Mouse (Mus musculus) ovary, adult 10 weeks (tissue): Measurements from ENCODE around the gene Serpina3i. TPM values are rescaled to one million over a fixed set of nuclear protein-coding genes. Genes with fewer than 3 reads are reported as not detected.

Experiments used
- polyA plus RNA-seq: library from polyadenylated mRNA; stranded (reverse); fragments of 350-450 nt; fragmentation: Illumina TruSeq; extraction: RNeasy Lipid Tissue Mini Kit (QIAGEN cat#74804); gene quantifications from one replicate; pipeline ENCODE4 v1.2.3, GENCODE M21; 2014

Serpina3i gene
- polyA plus RNA-seq, result not detected

DNA sequence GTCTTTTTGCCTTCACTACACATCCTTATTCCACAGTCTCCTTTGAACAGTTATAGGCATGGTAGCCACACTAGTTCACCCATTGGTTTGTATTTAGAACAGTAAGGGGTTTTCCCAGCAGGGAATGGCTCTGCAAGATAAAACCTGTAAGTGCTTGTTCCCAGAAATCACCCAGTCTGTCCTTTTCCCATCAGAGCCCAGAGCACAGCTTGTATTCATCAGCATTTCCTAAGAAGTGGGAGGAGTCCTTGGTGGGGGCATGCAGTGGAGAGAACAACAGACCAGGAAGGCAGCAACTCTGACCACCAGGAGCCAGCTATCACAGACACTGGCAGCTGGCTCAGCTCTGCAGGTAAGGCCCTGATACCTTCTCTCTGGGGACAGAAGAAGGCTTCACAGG, at the start of gene Serpina3i:
Gene Serpina3i (plus strand): TSS at position 260 of the 400 bp plus-strand sequence.

DNA sequence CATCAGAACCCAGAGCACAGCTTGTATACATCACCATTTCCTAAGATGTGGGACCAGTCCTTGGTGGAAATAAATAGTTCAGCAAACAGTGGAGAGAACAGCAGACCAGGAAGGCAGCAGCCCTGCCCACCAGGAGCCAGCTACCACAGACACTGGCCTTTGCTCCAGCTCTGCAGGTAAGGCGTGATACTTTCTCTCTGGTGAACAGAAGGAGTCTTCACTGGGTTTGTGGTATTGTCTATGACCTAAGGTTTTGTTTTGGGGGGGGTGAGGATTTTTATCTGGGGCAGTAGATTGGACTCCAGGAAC, 48.5 kb upstream of the Serpina3i start, which contains the start of gene Serpina3f:
Gene Serpina3f (plus strand): TSS at position 100 of the 309 bp plus-strand sequence.

GRCm38 (mm10) chr12:104235915-104236314, 27.0 kb upstream of the Serpina3i start, which contains the start of gene Serpina3g:
Gene Serpina3g (plus strand): TSS chr12:104236245.

DNA sequence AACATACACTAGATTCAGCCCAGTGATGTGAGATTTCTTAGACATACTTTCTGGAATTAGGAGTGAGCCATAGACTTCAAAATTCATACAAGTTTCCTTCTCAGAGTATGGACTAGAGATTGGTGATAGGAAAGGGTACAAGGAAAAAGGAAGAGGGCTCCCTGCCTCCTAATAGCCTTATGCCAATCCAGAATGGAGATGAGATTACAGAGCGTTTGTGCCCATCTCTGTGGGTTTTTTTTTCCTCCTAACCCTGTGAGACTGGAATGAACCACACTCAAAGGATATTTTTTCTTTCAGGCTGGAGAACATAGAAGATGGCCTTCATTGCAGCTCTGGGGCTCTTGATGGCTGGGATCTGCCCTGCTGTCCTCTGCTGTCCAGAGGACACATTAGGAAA, 51.3 kb downstream of the Serpina3i start, which contains the start of gene Serpina3j:
Gene Serpina3j (plus strand): TSS at position 301 of the 400 bp plus-strand sequence.

Other genes starting within 250 kb of the Serpina3i start
- gene Serpina9, start 249.4 kb upstream of the Serpina3i start, polyA plus RNA-seq, result 0.40 TPM
- not detected for gene Serpina12, start 218.7 kb upstream of the Serpina3i start, polyA plus RNA-seq
- 138 TPM for gene Serpina5, start 162.0 kb upstream of the Serpina3i start, polyA plus RNA-seq
- gene Serpina3a, start 150.4 kb upstream of the Serpina3i start, polyA plus RNA-seq, result 2.9 TPM
- not detected for gene Serpina3b, start 135.1 kb upstream of the Serpina3i start, polyA plus RNA-seq
- gene Serpina3c, start 109.3 kb upstream of the Serpina3i start, polyA plus RNA-seq, result 40.5 TPM
- 0.46 TPM for gene Serpina3f, start 48.6 kb upstream of the Serpina3i start, polyA plus RNA-seq
- 27.1 TPM for gene Serpina3g, start 26.9 kb upstream of the Serpina3i start, polyA plus RNA-seq
- gene Serpina3j, start 51.4 kb downstream of the Serpina3i start, polyA plus RNA-seq, result not detected
- 0.29 TPM for gene Serpina3k, start 75.4 kb downstream of the Serpina3i start, polyA plus RNA-seq
- not detected for gene Serpina3m, start 75.4 kb downstream of the Serpina3i start, polyA plus RNA-seq
- 2.1 TPM for gene Serpina3n, start 143.6 kb downstream of the Serpina3i start, polyA plus RNA-seq
- gene Gsc, start 210.2 kb downstream of the Serpina3i start, polyA plus RNA-seq, result not detected